Mouse (Mus musculus): ENCODE data around the gene Ern1. TPM values are rescaled to one million over a fixed set of nuclear protein-coding genes. Genes with fewer than 3 reads are reported as not detected.
"Not testable (repeated sequence)": the region's sequence is repeated elsewhere in the genome, so short reads cannot be mapped to it uniquely, and the experiment has no call there.

Gene Ern1
- total RNA-seq, 2 experiments from 2014 or later, result 8.4 to 9.8 TPM

DNA sequence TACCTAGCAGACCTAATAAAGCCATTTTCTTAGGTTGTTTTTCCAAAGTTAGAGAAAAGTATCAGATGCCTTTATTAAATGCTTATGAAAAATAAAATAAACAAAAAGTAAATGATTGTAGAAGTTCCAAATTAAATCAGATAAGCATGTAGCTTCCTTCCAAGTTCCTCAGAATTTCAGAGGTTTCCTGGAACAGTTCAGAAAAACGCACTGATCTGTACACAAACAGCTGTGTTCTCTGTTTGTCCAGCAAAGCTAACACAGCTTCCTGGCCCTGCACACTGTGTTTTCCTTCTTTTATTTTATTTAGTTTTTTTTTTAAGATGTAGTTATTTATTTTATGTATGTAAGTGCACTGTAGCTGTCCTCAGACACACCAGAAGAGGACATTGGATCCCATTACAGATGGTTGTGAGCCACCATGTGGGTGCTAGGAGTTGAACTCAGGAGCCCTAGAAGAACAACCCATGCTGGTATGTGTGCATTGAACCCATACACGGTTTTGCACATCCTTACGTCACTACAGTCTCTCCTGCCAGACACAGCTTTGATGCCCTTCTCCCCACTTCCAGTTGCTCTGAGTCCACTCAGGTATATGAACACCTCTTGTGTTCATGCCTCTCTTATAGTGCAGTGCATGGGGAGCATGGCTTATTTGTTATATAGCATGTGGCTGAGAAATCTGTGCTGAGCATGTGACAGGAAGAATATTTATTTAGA lies 74.9 kb downstream of the Ern1 start:
- intact Hi-C loops (cut with DNase I), result no loop called here
- no peak for DNase-seq (ENCODE audit: low spot score in 2 of 2)

DNA sequence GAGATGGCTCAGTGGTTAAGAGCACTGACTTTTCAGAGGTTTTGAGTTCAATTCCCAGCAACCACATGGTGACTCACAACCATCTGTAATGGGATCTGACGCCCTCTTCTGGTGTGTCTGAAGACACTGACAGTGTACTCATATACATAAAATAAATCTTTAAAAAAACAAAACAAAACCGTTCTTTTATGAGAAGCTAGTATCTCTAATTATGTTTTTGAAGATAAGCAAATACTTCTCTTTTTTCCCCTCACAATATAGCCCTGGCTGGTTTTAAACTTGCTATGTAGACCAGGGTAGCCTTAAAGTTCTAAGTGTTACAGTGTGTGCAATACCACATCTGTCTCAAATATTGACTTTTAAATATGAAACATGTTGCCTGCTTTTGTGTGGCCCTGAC lies 76.5 kb downstream of the Ern1 start:
- DNase-seq (ENCODE audit: low spot score in 2 of 2), result no peak
- intact Hi-C loops (cut with DNase I), result no loop called here

DNA sequence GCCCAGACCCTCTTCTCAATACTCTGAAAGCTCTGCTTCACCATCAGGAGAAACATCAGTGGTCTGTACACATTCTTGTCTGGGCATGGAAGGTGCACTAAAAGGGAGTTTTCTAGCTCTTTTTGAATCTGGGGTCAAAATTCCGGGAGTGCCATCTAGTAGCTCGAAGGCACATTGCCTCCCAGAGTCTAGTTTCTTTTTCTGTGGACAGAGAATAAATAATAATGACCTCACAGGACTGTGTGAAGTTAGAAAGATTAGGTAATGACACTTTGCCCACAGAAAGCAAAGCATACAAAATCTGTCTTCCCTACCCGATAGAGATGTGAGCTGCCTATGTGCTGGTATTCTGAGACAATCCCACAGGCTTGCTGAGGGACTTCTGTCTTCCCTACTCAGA lies 77.1 kb downstream of the Ern1 start:
- intact Hi-C loops (cut with DNase I), result no loop called here
- DNase-seq (ENCODE audit: low spot score in 2 of 2), result no peak

DNA sequence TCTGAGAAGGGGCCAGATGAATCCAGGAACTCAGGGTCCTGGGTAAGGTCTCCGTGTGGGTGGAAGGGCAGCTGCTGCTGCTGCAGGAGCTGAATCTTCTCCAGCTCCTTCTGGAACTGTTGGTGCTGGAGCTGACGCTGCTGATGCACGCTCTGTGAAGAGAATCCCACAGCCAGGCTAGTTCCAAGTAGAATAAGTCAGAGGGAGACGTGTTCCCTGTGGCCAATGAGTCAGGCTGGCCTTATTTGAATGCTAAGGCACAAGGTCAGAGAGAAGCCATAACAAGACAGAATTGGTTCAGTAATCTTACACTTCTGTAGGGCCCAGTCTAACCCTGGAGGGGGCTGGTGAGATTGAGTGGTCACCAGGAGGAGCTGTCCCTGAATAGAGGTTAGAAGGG lies 77.6 kb downstream of the Ern1 start:
- intact Hi-C loops (cut with DNase I), result no loop called here
- no peak for DNase-seq (ENCODE audit: low spot score in 2 of 2)

DNA sequence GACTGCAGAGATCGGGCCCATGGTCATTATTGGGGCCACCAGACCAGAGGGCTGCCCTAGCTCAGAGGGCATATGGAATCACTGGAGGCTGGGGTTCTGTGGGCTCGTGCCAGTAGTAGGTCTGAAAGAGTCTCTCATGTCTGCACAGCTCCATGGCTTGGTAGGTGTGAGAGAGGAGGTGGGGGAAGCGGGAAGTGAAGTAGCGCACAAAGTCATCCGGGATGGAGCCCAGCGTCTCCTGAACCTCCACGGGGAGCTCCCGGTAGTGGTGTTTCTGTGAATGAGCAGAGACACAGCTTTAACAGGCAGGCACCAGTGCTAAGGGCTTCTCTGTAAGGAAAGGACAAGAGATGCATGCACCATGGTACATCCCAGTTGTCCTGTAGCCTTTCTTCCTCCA lies 89.2 kb downstream of the Ern1 start:
- intact Hi-C loops (cut with DNase I), result no loop called here
- no peak for DNase-seq (ENCODE audit: low spot score in 2 of 2)

DNA sequence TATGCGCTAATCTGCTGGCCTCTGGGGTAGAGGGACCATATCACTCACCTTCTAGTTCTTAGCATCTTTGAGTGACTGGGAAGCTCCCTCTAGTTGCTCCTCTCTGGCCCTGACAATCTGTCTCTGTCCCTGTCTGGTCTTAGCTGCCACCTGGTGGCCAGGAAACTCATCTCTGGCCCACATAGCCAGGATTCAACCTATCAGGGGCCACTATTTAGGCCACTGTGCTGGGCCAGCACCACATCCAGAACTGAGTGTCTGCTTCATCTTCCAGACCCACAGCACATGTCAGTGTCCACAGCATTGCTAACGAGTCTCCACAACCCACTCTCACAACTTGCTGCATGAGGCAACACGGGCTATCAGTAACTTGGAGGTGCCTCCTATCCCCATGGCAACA lies 90.0 kb downstream of the Ern1 start:
- intact Hi-C loops (cut with DNase I), result no loop called here
- peak in 1 of 2 experiments; percentile 15 for DNase-seq (ENCODE audit: low spot score in 2 of 2)

DNA sequence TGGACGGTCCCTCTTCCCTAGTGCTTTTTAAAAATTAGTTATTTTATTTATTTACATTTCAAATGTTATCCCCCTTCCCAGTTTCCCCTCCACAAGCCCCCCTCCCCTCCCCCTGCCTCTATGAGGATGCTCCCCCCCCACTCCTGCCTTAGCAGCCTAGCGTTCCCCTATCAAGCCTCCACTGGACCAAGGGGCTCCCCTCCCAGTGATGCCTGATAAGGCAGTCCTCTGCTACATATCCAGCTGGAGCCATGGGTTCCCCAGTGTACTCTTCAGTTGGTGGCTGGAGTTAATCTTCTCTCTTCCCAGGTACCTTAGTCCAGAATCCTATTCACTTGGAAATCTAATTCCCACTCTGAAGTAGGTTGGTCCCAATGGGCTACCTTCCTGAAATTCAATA lies 93.6 kb downstream of the Ern1 start:
- DNase-seq (ENCODE audit: low spot score in 2 of 2), result not testable (repeated sequence)
- intact Hi-C loops (cut with DNase I), result loop anchor here (5.0 kb wide), 1 partner anchor 92 kb away; the partner anchor contains the start of gene Gh

DNA sequence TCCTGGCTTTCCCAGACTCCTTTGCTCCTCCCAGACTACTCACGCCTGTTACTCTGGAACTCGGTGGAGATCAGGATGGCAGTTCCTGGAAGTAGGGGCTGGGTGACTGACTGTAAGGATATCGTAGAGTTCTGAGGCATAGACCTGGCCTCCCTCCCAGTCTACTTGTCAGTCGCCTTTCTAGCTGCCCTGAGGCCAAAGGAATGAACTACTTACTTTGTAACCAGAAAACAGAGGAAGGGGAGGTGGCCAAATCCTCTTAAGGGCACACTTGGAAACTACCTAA lies 94.4 kb downstream of the Ern1 start:
- DNase-seq (ENCODE audit: low spot score in 2 of 2), result no peak
- intact Hi-C loops (cut with DNase I), result loop anchor here (2.0 to 5.0 kb wide), 2 partner anchors 66 to 91 kb away; partner anchors contain the start of gene Gh

DNA sequence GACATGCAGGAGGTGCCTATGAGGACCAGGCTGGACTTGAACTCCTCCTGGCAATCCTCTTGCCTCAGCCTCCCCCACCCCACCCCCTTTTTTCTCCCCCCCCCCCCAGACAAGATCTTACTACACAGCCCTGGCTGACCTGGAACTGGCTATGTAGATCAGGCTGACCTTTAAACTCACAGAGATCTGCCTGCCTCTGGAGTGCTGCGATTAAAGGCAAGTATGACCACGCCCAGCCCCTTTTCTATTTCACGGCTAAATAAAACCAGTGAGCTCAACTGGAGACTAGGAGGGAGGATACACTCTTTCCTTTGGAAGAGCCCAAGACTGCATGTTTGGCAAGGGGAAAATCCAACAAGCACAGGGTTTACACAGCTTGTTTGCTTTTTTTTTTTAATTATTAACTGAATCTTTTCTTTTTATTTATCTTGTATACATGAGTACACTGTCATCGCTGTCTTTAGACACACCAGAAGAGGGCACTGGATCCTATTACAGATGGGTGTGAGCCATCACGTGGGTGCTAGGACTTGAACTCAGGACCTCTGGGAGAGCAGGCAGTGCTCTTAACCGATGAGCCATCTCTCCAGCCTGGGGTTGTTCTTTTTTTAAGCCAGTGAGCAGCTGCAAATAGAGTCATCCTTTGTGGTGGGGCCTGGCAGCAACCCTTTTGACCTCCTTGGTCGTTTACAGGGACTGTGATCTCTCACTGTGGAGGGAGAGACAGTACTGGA lies 94.9 kb downstream of the Ern1 start:
- DNase-seq (ENCODE audit: low spot score in 2 of 2), result no peak
- intact Hi-C loops (cut with DNase I), result loop anchor here (2.0 to 5.0 kb wide), 2 partner anchors 66 to 90 kb away; partner anchors contain the start of gene Gh

DNA sequence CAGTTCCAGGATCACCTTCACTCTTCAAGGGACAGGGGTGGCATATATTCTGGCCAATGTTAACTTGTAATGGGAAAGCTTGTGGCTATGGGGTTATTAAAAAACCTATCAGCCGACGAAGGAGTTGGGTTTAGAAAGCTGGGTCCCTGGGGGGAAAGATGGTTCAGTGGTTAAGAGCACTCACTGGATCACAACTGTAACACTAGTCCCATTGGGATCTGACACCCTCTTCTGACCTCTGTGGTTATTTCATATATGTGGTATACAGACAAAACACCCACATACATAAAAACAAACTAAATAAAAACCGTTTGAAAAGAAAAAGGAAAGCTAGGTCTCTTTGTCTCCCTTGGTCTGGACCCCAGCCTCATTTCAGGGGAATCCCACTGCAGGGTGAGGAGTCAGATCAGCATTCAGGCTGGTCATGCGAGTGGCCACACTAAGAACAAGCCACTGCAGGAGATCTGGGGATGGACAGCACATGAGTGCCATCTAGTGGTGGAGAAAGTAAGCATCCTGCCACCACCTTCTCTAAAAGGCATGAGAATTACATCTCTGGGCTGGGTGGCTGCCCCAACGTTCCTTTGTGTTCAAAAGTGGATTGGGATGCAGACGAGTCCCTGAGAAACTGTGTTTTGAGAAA lies 96.0 kb downstream of the Ern1 start:
- intact Hi-C loops (cut with DNase I), result loop anchor here (2.0 to 5.0 kb wide), 2 partner anchors 65 to 89 kb away; partner anchors contain the start of gene Gh
- peak; percentile 80 to 82 for DNase-seq (ENCODE audit: low spot score in 2 of 2)

DNA sequence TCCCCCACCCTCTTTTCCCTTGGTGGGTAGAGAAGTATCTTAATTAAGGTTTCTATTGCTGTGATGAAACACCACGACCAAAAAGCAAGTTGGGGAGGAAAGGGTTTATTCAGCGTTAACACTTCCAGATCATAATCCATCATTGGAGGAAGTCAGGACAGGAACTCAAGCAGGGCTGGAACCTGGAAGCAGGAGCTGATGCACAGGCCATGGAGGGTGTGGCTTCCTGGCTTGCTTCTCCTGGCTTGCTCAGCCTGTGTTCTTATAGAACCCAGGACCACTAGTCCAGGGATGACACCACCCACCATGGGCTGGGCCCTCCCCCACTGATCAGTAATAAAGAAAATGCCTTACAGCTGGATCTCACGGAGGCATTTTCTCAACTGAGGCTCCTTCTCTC lies 96.9 kb downstream of the Ern1 start:
- intact Hi-C loops (cut with DNase I), result loop anchor here (5.0 kb wide), 1 partner anchor 88 kb away; the partner anchor contains the start of gene Gh
- no peak for DNase-seq (ENCODE audit: low spot score in 2 of 2)

DNA sequence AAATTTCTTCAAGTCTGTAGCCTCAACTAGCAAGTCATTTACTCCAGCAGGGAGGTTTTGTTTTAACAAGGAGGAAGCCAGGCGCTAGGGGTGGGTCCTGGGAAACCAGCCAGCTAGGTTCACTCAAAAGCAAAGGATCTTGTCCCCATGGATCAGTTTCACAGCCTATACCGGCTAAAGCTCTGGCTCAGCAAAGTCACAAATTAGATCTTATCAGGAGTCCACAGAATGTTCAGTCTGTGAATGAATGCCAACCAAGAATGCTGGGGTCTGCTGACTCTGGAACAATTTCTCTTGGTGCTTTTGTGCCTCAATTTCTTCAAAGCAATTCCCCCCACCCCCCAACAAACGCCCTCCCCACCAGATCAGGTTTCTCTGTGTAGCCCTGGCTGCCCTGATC lies 98.0 kb downstream of the Ern1 start:
- no peak for DNase-seq (ENCODE audit: low spot score in 2 of 2)
- intact Hi-C loops (cut with DNase I), result loop anchor here (5.0 kb wide), 1 partner anchor 87 kb away; the partner anchor contains the start of gene Gh

DNA sequence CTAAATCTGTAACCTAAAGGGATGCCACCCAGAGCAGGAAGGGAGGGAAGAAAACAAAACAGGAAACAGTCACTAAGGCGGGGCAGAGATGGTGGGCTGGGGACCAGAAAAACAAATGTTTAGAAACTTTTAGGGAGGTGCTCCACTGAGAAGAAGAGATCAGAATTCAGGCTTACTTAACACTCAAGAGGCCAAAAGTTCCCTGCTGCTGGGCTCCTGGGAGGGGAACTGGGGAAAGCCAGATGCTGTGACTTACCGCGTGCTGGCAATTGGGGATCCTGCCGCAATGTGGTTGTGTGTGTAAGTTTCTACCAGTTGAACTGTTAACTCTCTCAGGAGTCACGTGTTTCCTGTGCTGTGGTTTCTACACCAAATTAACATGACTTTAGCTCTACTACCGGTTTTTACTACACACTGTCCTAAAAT lies 99.8 kb downstream of the Ern1 start, which contains the start of gene Icam2:
Icam2 (minus strand) TSS at position 285 of the 426 bp plus-strand sequence.
- intact Hi-C loops (cut with DNase I), result no loop called here
- no peak for DNase-seq (ENCODE audit: low spot score in 2 of 2)

DNA sequence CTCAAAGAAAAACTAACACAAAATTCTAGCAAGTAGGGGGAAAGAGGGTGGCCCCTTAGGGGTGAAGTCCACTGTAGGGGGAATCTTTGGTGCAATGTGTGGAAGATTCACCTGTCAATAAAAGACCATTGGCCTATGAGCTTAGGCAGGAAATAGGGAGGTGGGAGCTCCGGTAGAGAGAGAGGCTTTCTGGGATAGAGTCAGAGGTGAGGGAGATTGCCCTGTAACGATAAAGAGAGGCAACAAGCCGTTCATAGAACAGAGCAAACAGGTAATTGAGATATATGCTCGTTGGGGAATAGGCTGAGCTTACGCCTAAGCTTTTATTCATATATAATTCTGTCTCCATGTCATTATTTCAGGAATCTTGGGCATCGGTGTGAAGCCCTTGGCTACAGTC lies 100.6 kb downstream of the Ern1 start:
- intact Hi-C loops (cut with DNase I), result no loop called here

DNA sequence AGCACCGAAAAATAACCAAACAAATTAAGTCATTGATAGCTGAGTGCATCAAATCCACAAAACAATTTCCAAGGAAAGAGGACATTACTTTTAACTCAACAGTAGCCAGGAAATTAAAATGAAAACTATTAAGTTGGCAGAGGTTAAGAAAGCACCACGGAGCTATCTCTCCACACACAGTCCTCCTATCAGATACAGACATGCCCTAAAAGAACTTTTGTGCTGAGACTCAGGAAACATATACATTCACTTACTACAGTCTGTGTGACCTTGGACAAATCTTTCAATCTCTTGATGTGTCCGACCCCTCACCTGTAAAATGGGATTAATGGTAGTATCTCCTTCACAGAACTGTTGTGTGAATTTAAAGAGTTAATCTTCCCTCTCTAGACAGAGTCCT lies 101.2 kb downstream of the Ern1 start:
- intact Hi-C loops (cut with DNase I), result no loop called here
- no peak for DNase-seq (ENCODE audit: low spot score in 2 of 2)

More for the DNA sequence above, 100.6 kb downstream of the Ern1 start:
- DNase-seq (ENCODE audit: low spot score in 2 of 2), result no peak

DNA sequence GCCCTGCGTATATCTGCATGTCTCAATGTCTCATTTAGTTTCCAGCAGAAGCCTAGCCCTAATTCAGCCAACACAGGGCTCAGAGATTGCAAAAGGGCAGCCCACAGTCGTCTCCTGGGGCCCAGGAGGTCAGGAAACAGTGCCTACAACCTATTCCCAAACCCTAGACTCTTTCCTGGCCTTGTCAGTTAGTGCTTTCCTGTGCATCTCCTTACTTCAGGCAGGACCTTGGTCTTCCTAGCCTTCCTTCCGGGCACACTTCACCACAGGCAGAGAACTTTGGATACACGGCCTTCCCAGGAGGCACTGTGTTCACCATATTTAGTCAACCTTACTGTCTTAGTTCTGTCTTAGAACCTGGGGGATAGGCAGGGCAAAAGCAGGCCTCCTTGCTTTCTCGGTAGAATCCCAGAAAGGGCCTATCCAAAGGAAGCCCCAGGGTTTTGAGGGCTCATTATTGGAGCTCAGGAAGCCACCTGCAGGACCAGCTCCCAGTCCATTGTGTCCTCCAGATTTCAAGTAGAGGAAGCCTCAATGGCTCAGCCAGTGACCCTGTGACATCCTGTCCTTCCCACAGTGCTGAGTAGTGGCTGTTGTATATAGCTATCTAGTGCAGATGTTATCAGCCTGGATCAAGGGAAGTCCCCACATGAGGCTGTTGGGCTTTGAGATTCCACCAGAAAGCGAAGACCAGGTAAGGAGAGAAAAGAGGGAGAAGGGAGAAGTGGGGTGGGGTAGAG lies 104.4 kb downstream of the Ern1 start:
- intact Hi-C loops (cut with DNase I), result no loop called here
- no peak for DNase-seq (ENCODE audit: low spot score in 2 of 2)

DNA sequence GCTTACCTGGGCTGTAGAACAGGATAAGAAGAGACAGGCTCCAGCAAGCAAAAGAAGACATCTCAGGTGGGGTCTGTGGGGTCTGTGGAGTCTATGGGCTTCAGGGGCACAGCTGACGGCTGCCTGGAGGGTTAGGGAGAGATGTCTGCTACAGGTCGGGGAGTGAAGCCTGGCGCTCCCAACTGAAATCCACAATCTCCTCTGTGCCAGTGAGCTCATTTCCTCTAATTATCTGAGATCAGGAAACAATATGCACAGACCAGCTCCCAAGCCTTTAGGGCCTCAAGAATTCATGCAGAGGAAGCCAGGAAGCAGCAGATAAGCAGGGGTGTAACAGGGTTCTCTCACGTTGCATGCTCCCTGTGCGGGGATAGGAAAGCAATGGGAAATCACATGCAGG lies 105.2 kb downstream of the Ern1 start:
- intact Hi-C loops (cut with DNase I), result no loop called here
- DNase-seq (ENCODE audit: low spot score in 2 of 2), result no peak

DNA sequence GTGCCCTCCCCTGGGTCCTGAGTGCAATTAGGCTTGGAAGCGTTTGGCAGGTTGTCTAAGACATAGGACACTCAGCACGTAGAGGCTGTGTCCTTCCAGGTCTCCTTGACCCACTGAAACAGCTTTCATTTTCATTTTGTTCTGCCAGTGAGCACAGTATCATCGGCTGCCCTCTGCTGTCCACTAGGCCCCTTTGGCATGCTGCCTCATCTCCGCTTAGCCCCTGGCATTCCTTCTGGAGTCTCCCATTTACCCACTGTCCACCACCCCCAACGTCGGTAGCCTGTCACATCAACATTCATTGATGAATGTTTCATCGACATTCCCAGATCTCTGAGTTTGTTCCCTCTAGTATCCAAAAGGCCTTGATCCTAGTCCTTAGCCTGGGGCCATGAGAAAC lies 105.8 kb downstream of the Ern1 start:
- intact Hi-C loops (cut with DNase I), result no loop called here
- no peak for DNase-seq (ENCODE audit: low spot score in 2 of 2)

DNA sequence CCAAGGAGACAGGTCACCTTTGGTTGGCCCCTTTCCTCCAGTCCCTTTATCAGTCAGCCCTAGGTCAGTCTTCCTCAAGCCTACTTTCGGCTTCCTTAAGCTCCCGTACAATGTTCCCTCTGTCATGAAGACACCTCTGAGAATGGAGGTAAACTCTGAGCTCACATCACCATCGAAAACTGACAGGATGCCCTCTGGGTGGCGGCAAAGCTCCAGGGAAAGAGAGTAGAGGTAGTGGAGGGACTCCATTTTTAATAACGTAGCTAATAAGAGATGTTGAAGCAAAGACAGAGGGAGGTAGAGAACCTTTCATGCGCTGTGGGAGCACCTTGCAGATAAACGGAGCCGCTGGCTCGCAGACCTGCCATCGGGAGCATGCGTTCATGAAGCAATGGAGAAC lies 106.6 kb downstream of the Ern1 start:
- intact Hi-C loops (cut with DNase I), result no loop called here
- no peak for DNase-seq (ENCODE audit: low spot score in 2 of 2)

DNA sequence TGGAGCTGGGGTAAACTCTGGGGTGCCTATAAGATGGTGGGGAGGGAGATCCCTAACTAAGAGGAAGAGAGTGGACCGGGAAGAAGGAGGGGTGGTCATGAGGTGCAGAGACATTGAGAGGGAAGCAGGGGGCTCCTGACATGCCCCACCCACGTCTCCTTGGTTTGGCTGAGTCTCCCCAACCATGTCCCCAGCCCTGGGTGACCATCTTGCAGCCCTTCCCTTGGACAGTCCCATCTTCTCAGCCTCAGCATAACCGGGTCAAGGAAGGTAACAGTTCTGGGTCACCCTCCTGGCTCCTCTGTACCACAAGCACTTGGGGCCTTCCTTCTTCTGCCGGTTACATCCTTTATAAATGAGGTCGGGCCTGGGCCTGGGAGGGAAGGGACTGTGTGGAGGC lies 112.7 kb downstream of the Ern1 start:
- no peak for DNase-seq (ENCODE audit: low spot score in 2 of 2)
- intact Hi-C loops (cut with DNase I), result no loop called here

Data from left cerebral cortex, postnatal 25 days (tissue).